Comparison of ENCODE assay signal across 21 mouse cellular contexts in genomic region chrX:77451977-77452675, GRCm38 (mm10). TPM values are rescaled to one million over a fixed set of nuclear protein-coding genes. Genes with fewer than 3 reads are reported as not detected.
DNase-seq lines count a peak whose midpoint lies in the region; ATAC-seq lines count a peak whose summit lies in the region.
"Had no signal": no experiment of that assay in that cellular context is flagged by ENCODE, and none has a peak within 500 bp of the region (broad histone marks: within the 10 kb centered on the region; RNA-seq: fewer than 3 reads in every experiment).

No protein-coding gene starts in this region.

- no peak overlapping the region for H3K9ac ChIP-seq in neural tube, embryonic 12.5 days
- H3K9ac ChIP-seq in intestine, embryonic 15.5 days = no peak overlapping the region
- H3K9ac ChIP-seq: heart, embryonic 13.5 days; kidney, embryonic 15.5 days; midbrain, embryonic 12.5 days had no signal

- H3K4me3 ChIP-seq in neural tube, embryonic 12.5 days = no peak overlapping the region
- no peak overlapping the region for H3K4me3 ChIP-seq in intestine, embryonic 15.5 days (replicated peaks)
- no peak overlapping the region for H3K4me3 ChIP-seq in limb, embryonic 10.5 days
- H3K4me3 ChIP-seq: heart, embryonic 13.5 days; kidney, embryonic 15.5 days; layer of hippocampus, adult 2 months; left cerebral cortex, adult 2 months; midbrain, embryonic 12.5 days had no signal

- 60% methylated on average over 1 of the region's 1 CpGs for WGBS in neural tube, embryonic 12.5 days
- 92% methylated on average over 1 of the region's 1 CpGs for WGBS in intestine, embryonic 15.5 days
- WGBS in limb, embryonic 10.5 days = 95% methylated on average over 1 of the region's 1 CpGs

- H3K27me3 ChIP-seq in neural tube, embryonic 12.5 days (replicated peaks) = no peaks in the 10 kb centered on the region
- no peaks in the 10 kb centered on the region for H3K27me3 ChIP-seq in intestine, embryonic 15.5 days (replicated peaks)
- H3K27me3 ChIP-seq in limb, embryonic 10.5 days (ENCODE audit: low read depth, poor library complexity, severe bottlenecking) = no peaks in the 10 kb centered on the region
- H3K27me3 ChIP-seq: CH12.LX; heart, embryonic 13.5 days; kidney, embryonic 15.5 days; midbrain, embryonic 12.5 days had no signal

- no peak overlapping the region for H3K27ac ChIP-seq in neural tube, embryonic 12.5 days
- no peak overlapping the region for H3K27ac ChIP-seq in intestine, embryonic 15.5 days
- no peak overlapping the region for H3K27ac ChIP-seq in limb, embryonic 10.5 days
- H3K27ac ChIP-seq: heart, embryonic 13.5 days; kidney, embryonic 15.5 days; layer of hippocampus, adult 2 months; left cerebral cortex, adult 2 months; midbrain, embryonic 12.5 days; stomach, postnatal 0 days had no signal

- ATAC-seq in neural tube, embryonic 12.5 days (ENCODE audit: low FRiP score, low read depth) = peak; percentile 78
- peak; percentile 72; the same call in 1 of the 2 replicates for ATAC-seq in intestine, embryonic 15.5 days

- no peaks in the 10 kb centered on the region for H3K9me3 ChIP-seq in neural tube, embryonic 12.5 days
- no peaks in the 10 kb centered on the region for H3K9me3 ChIP-seq in intestine, embryonic 15.5 days
- no peaks in the 10 kb centered on the region for H3K9me3 ChIP-seq in limb, embryonic 10.5 days (replicated peaks)
- H3K9me3 ChIP-seq: heart, embryonic 13.5 days; kidney, embryonic 15.5 days; midbrain, embryonic 12.5 days had no signal

- no peaks in the 10 kb centered on the region for H3K4me1 ChIP-seq in neural tube, embryonic 12.5 days
- H3K4me1 ChIP-seq in intestine, embryonic 15.5 days (replicated peaks) = no peaks in the 10 kb centered on the region
- H3K4me1 ChIP-seq in limb, embryonic 10.5 days = no peaks in the 10 kb centered on the region
- H3K4me1 ChIP-seq: heart, embryonic 13.5 days; kidney, embryonic 15.5 days; midbrain, embryonic 12.5 days had no signal

- H3K36me3 ChIP-seq in neural tube, embryonic 12.5 days = no peaks in the 10 kb centered on the region
- H3K36me3 ChIP-seq in intestine, embryonic 15.5 days = no peaks in the 10 kb centered on the region
- no peaks in the 10 kb centered on the region for H3K36me3 ChIP-seq in limb, embryonic 10.5 days
- H3K36me3 ChIP-seq: heart, embryonic 13.5 days; kidney, embryonic 15.5 days; midbrain, embryonic 12.5 days had no signal

- no peak overlapping the region for H3K4me2 ChIP-seq in neural tube, embryonic 12.5 days (replicated peaks)
- no peak overlapping the region for H3K4me2 ChIP-seq in intestine, embryonic 15.5 days (replicated peaks)
- H3K4me2 ChIP-seq: heart, embryonic 13.5 days; kidney, embryonic 15.5 days; midbrain, embryonic 12.5 days had no signal

- DNase-seq in embryo, embryonic 10.5 days (ENCODE audit: low spot score) = peak; percentile 22
- no peak for DNase-seq in embryo, embryonic 11 days
- DNase-seq in neural tube, embryonic 10.5 days (ENCODE audit: extremely low spot score, low spot score) = no peak
- DNase-seq in limb, embryonic 10.5 days (ENCODE audit: low spot score) = no peak
- DNase-seq in gastrocnemius, adult 18-20 months (ENCODE audit: low spot score) = no peak
- DNase-seq in right cerebral cortex, postnatal 14 days = no peak
- DNase-seq: adrenal gland, postnatal 36 days; cerebellum, postnatal 36 days; lung, adult 18-20 months; lung, postnatal 36 days; right cerebral cortex, adult 18-20 months; thymus, postnatal 4 days had no signal

RNA-seq across cellular contexts. Expression of gene Tbl1x, which starts 58.7 kb away (rescaled TPM):
- 54.5 and 56.2 TPM in 2 replicates for polyA plus RNA-seq in neural tube, embryonic 12.5 days (2016; fragmentation: Nextera tagmentation; extraction: Ambion mirVana)
- polyA plus RNA-seq in intestine, embryonic 15.5 days (2015; fragmentation: Nextera tagmentation; extraction: Ambion mirVana) = 60.6 and 66.1 TPM in 2 replicates
- polyA plus RNA-seq in limb, embryonic 10.5 days (2016; fragmentation: Nextera tagmentation; extraction: Ambion mirVana) = 74.6 and 82.3 TPM in 2 replicates
- 10 to 100 TPM; 10.3 to 12.8 TPM for total RNA-seq in gastrocnemius, adult 18-20 months (2021)
